Mouse (Mus musculus) intestine, embryonic 15.5 days (tissue): ENCODE results near the gene Fxyd2. TPM values are rescaled to one million over a fixed set of nuclear protein-coding genes. Genes with fewer than 3 reads are reported as not detected.

Experiments used
- ATAC-seq: fragments of 200-750 bp; cut with Nextera tagmentation; 2 replicates; pipeline ENCODE4 v1.8.0; 2017; ENCODE audit warnings: moderate TSS enrichment, moderate library complexity
- H3K27ac ChIP-seq: fragments of 300-500 bp; sonication (generic); 2 replicates; pipeline ENCODE4 v1.5.1; 2015; ENCODE audit warnings: mild to moderate bottlenecking, inconsistent platforms
- H3K27me3 ChIP-seq: fragments of 300-500 bp; sonication (generic); replicated peaks from 2 replicates; pipeline ENCODE4 v1.6.1; 2015; ENCODE audit warnings: inconsistent platforms
- H3K36me3 ChIP-seq: fragments of 300-500 bp; sonication (generic); 2 replicates; pipeline ENCODE4 v1.6.1; 2015; ENCODE audit warnings: inconsistent platforms
- H3K4me1 ChIP-seq: fragments of 300-500 bp; sonication (generic); replicated peaks from 2 replicates; pipeline ENCODE4 v1.6.1; 2015; ENCODE audit warnings: inconsistent platforms
- H3K4me2 ChIP-seq: fragments of 300-500 bp; sonication (generic); replicated peaks from 2 replicates; pipeline ENCODE4 v1.6.1; 2015; ENCODE audit warnings: mild to moderate bottlenecking, inconsistent platforms
- H3K4me3 ChIP-seq: fragments of 300-500 bp; sonication (generic); replicated peaks from 2 replicates; pipeline ENCODE4 v1.5.1; 2015; ENCODE audit warnings: inconsistent platforms
- H3K9ac ChIP-seq: fragments of 300-500 bp; sonication (generic); 2 replicates; pipeline ENCODE4 v1.6.1; 2015; ENCODE audit warnings: inconsistent platforms
- H3K9me3 ChIP-seq: fragments of 300-500 bp; sonication (generic); 2 replicates; pipeline ENCODE4 v1.6.1; 2016; ENCODE audit warnings: inconsistent platforms
- WGBS: fragments of 180-500 bp; shearing (Covaris S2); methylation state at CpG from one replicate; pipeline ENCODE4 v1.1.7; 2015; 5-methylcytosine and 5-hydroxymethylcytosine counted together
- polyA plus RNA-seq: library from polyadenylated mRNA; unstranded; fragments of >200 nt; fragmentation: Nextera tagmentation; extraction: Ambion mirVana; gene quantifications from 2 replicates; pipeline ENCODE4 v1.2.1, GENCODE M21; 2015

The Fxyd2 gene
- polyA plus RNA-seq, 1 experiment from 2014 or later, result 3.0 TPM

- H3K4me2 ChIP-seq, result no peak overlapping the region
- WGBS, result 78% methylated on average over 6 of the region's 6 CpGs
- peaks cover 1% of the 10 kb centered on the region; the same call in 1 of the 2 replicates for H3K27me3 ChIP-seq
- ATAC-seq, result peak; percentile 43; the same call in 1 of the 2 replicates
- peaks cover 5% of the 10 kb centered on the region for H3K4me1 ChIP-seq
- H3K27ac ChIP-seq, result no peak overlapping the region
- H3K36me3 ChIP-seq, result no peaks in the 10 kb centered on the region
- H3K4me3 ChIP-seq, result no peak overlapping the region
- no peaks in the 10 kb centered on the region for H3K9me3 ChIP-seq
- no peak overlapping the region for H3K9ac ChIP-seq
These were observed 24.4 kb upstream of the Fxyd2 start for GRCm38 (mm10) chr9:45374988-45375502.

DNA sequence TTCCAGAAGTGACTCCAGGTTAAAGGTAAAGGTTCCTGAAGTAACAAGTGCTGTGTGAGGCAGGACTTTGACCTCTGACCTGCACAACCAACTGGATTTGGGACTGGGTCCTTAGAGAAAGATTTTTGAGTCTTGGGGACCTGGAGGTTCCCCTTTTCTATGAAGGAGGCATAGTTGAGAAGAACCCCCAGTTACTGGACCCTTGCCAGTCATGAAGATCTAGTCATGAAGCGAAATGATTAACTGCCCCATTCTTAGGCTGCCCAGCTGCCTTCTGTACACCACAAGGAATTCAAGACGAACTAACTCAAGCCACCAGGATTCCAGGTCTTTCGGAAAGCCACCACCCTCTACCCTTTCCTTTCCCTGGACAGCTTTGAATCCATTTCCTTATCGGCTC lies 23.0 kb upstream of the Fxyd2 start:
- H3K4me1 ChIP-seq, result no peaks in the 10 kb centered on the region
- no peaks in the 10 kb centered on the region for H3K9me3 ChIP-seq
- no peak overlapping the region for H3K4me2 ChIP-seq
- no peak overlapping the region for H3K27ac ChIP-seq
- H3K4me3 ChIP-seq, result no peak overlapping the region
- H3K36me3 ChIP-seq, result no peaks in the 10 kb centered on the region
- 63% methylated on average over 4 of the region's 4 CpGs for WGBS
- H3K9ac ChIP-seq, result no peak overlapping the region
- ATAC-seq, result no peak
- no peaks in the 10 kb centered on the region for H3K27me3 ChIP-seq

- Histone ChIP-seq H3K36me3 (no peaks in the 10 kb centered on the region), H3K27ac (no peak overlapping the region), H3K9me3 (no peaks in the 10 kb centered on the region), H3K4me3 (no peak overlapping the region), H3K27me3 (no peaks in the 10 kb centered on the region), H3K4me1 (no peaks in the 10 kb centered on the region), H3K4me2 (no peak overlapping the region), H3K9ac (no peak overlapping the region)
- WGBS, result 78% methylated on average over 2 of the region's 2 CpGs
- no peak for ATAC-seq
These were observed 22.6 kb upstream of the Fxyd2 start for GRCm38 (mm10) chr9:45376883-45377282.

DNA sequence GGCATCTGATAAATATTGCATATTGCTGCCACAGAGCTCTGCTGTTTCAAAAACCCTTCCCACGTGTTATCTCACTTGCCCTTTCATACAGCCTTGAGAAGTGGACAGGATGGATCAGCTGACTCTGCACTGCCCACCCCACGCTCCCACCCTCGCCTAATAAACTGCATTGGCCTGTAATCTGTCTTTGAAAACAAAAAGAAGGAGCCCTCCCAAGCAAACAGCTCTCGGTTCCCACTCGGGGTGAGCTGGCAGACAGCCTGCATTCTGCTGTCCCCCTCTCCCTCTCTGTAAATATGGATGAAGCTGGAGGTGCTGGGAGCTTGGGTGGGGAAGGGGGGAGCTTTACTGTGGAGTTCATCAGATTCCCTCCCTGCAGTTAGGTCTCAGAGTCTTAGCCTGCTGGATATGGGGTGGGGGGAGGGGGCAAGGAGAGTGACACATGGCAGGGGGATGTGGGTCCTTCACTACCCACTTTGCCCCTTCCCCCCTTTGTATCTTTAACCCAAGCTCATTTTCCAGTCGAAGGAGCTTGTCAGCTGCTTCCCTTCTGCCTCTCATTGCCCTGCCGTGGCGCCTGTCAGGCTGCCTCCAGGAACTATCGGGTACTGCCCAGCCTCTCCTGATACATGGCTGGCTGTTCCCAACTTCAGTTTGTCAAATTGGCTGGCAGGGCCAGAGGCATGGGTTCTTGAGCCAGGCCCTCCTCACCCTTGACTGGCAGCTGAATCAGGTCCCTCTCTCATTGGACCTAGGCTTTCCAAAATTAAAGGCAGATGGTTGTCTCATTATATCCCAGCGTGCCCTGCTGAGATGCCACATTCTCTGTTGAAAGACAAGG lies 18.8 kb upstream of the Fxyd2 start:
- Histone ChIP-seq H3K27me3 (no peaks in the 10 kb centered on the region), H3K4me3 (no peak overlapping the region), H3K27ac (no peak overlapping the region), H3K9ac (no peak overlapping the region), H3K9me3 (no peaks in the 10 kb centered on the region), H3K36me3 (no peaks in the 10 kb centered on the region), H3K4me2 (no peak overlapping the region), H3K4me1 (no peaks in the 10 kb centered on the region)
- no peak for ATAC-seq
- WGBS, result 55% methylated on average over 10 of the region's 10 CpGs

- Histone ChIP-seq H3K4me3 (no peak overlapping the region), H3K4me2 (no peak overlapping the region), H3K27ac (no peak overlapping the region), H3K27me3 (no peaks in the 10 kb centered on the region), H3K9me3 (no peaks in the 10 kb centered on the region), H3K4me1 (no peaks in the 10 kb centered on the region), H3K36me3 (no peaks in the 10 kb centered on the region), H3K9ac (no peak overlapping the region)
- ATAC-seq, result no peak
- 71% methylated on average over 5 of the region's 5 CpGs for WGBS
These were observed 17.1 kb upstream of the Fxyd2 start for GRCm38 (mm10) chr9:45382336-45382735.

DNA sequence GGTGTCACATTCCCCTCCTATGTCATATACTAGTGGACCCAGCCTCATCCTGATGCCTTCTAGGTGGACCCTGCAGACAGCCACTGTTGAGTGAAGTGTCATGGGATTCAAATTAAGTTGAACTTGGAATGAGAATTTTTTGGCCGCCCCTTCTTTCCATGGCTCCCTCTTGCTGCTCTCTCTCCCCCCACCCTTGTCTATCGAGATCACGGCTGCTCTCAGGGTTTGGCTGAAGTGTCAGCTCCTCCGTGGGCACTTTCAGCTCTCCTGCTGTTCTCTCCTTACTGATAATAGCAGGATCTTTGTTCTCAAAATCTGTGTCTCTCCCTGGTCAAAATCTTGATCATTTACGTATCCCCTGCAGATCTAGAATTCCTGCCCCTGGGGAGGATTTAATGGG lies 16.6 kb upstream of the Fxyd2 start:
- no peaks in the 10 kb centered on the region for H3K36me3 ChIP-seq
- no peaks in the 10 kb centered on the region for H3K27me3 ChIP-seq
- no peak overlapping the region for H3K4me2 ChIP-seq
- no peak overlapping the region for H3K27ac ChIP-seq
- no peak overlapping the region for H3K9ac ChIP-seq
- 83% methylated on average over 5 of the region's 5 CpGs for WGBS
- H3K4me3 ChIP-seq, result no peak overlapping the region
- no peaks in the 10 kb centered on the region for H3K9me3 ChIP-seq
- no peaks in the 10 kb centered on the region for H3K4me1 ChIP-seq
- ATAC-seq, result no peak

GRCm38 (mm10) chr9:45383883-45384282 lies 15.6 kb upstream of the Fxyd2 start:
- H3K4me2 ChIP-seq, result no peak overlapping the region
- H3K27ac ChIP-seq, result no peak overlapping the region
- H3K4me1 ChIP-seq, result no peaks in the 10 kb centered on the region
- H3K9me3 ChIP-seq, result no peaks in the 10 kb centered on the region
- H3K36me3 ChIP-seq, result no peaks in the 10 kb centered on the region
- no peak for ATAC-seq
- H3K9ac ChIP-seq, result no peak overlapping the region
- no peaks in the 10 kb centered on the region for H3K27me3 ChIP-seq
- 93% methylated on average over 6 of the region's 6 CpGs for WGBS
- no peak overlapping the region for H3K4me3 ChIP-seq

GRCm38 (mm10) chr9:45386698-45387097 lies 12.8 kb upstream of the Fxyd2 start:
- Histone ChIP-seq H3K4me1 (no peaks in the 10 kb centered on the region), H3K36me3 (no peaks in the 10 kb centered on the region), H3K27me3 (no peaks in the 10 kb centered on the region), H3K4me2 (no peak overlapping the region), H3K9ac (no peak overlapping the region), H3K27ac (no peak overlapping the region), H3K4me3 (no peak overlapping the region), H3K9me3 (no peaks in the 10 kb centered on the region)
- WGBS, result 79% methylated on average over 5 of the region's 5 CpGs
- ATAC-seq, result no peak

GRCm38 (mm10) chr9:45388385-45388994 lies 11.0 kb upstream of the Fxyd2 start:
- H3K27ac ChIP-seq, result no peak overlapping the region
- ATAC-seq, result peak; percentile 71; the same call in 1 of the 2 replicates
- no peaks in the 10 kb centered on the region for H3K27me3 ChIP-seq
- H3K9ac ChIP-seq, result no peak overlapping the region
- WGBS, result 40% methylated on average over 12 of the region's 12 CpGs
- no peak overlapping the region for H3K4me2 ChIP-seq
- no peaks in the 10 kb centered on the region for H3K4me1 ChIP-seq
- no peak overlapping the region for H3K4me3 ChIP-seq
- no peaks in the 10 kb centered on the region for H3K9me3 ChIP-seq
- H3K36me3 ChIP-seq, result no peaks in the 10 kb centered on the region

GRCm38 (mm10) chr9:45389596-45389995 lies 9.9 kb upstream of the Fxyd2 start:
- Histone ChIP-seq H3K4me3 (no peak overlapping the region), H3K36me3 (no peaks in the 10 kb centered on the region), H3K9ac (no peak overlapping the region), H3K27ac (no peak overlapping the region), H3K27me3 (no peaks in the 10 kb centered on the region), H3K4me2 (no peak overlapping the region), H3K9me3 (no peaks in the 10 kb centered on the region), H3K4me1 (no peaks in the 10 kb centered on the region)
- WGBS, result 89% methylated on average over 8 of the region's 8 CpGs
- ATAC-seq, result no peak

- no peak overlapping the region for H3K9ac ChIP-seq
- no peaks in the 10 kb centered on the region for H3K27me3 ChIP-seq
- 58% methylated on average over 7 of the region's 7 CpGs for WGBS
- H3K27ac ChIP-seq, result no peak overlapping the region
- H3K9me3 ChIP-seq, result no peaks in the 10 kb centered on the region
- no peak overlapping the region for H3K4me2 ChIP-seq
- ATAC-seq, result no peak
- no peak overlapping the region for H3K4me3 ChIP-seq
- no peaks in the 10 kb centered on the region for H3K36me3 ChIP-seq
- H3K4me1 ChIP-seq, result no peaks in the 10 kb centered on the region
These were observed 8.2 kb upstream of the Fxyd2 start for GRCm38 (mm10) chr9:45391299-45391698.

GRCm38 (mm10) chr9:45395218-45395617 lies 4.3 kb upstream of the Fxyd2 start:
- Histone ChIP-seq H3K27me3 (no peaks in the 10 kb centered on the region), H3K27ac (no peak overlapping the region), H3K9me3 (no peaks in the 10 kb centered on the region), H3K36me3 (no peaks in the 10 kb centered on the region), H3K4me3 (no peak overlapping the region), H3K4me2 (no peak overlapping the region), H3K4me1 (no peaks in the 10 kb centered on the region), H3K9ac (no peak overlapping the region)
- no peak for ATAC-seq
- 85% methylated on average over 6 of the region's 6 CpGs for WGBS

DNA sequence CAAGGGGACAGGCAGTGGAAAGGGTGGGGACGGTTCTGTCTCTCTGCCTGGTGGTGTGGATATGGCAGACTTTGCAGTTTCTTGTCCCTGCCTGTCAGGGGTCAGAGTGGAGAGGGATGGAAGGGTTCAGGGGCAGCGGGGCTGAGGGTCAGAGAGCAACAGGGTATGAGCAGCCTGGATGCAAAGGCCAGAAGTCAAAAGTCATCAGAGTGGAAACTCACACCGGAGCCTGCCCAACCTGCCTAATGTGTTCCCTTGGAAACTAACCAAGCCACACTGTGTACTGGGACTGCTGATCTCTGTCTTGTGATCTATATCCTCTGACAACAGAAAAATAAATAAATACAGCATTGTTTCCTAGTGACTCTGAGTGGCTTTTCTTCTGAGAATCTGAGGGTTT lies 3.7 kb upstream of the Fxyd2 start:
- no peaks in the 10 kb centered on the region for H3K9me3 ChIP-seq
- H3K4me1 ChIP-seq, result no peaks in the 10 kb centered on the region
- no peak overlapping the region for H3K4me3 ChIP-seq
- H3K4me2 ChIP-seq, result no peak overlapping the region
- H3K9ac ChIP-seq, result no peak overlapping the region
- no peak for ATAC-seq
- WGBS, result 57% methylated on average over 3 of the region's 3 CpGs
- H3K36me3 ChIP-seq, result no peaks in the 10 kb centered on the region
- no peak overlapping the region for H3K27ac ChIP-seq
- H3K27me3 ChIP-seq, result no peaks in the 10 kb centered on the region
